Mouse (Mus musculus): Measurements from ENCODE around the gene Sostdc1. TPM values are rescaled to one million over a fixed set of nuclear protein-coding genes. Genes with fewer than 3 reads are reported as not detected.

The Sostdc1 gene
- polyA plus RNA-seq, 1 experiment from 2014 or later: 11.7 TPM

- Histone ChIP-seq H3K9me3 (replicated peaks; ENCODE audit: control insufficient read depth, low read length) (no peaks in the 10 kb centered on the region), H3K27ac (ENCODE audit: low read depth, low read length) (no peak overlapping the region), H3K36me3 (ENCODE audit: control insufficient read depth, insufficient read depth, low read length) (no peaks in the 10 kb centered on the region), H3K4me1 (ENCODE audit: control insufficient read depth, insufficient read depth, low read length) (peaks cover 3% of the 10 kb centered on the region; the same call in 1 of the 2 replicates), H3K4me2 (ENCODE audit: low read length) (no peak overlapping the region), H3K27me3 (replicated peaks; ENCODE audit: control insufficient read depth, insufficient read depth, low read length) (no peaks in the 10 kb centered on the region), H3K4me3 (ENCODE audit: low read depth, low read length) (no peak overlapping the region), H3K9ac (ENCODE audit: low read length) (no peak overlapping the region)
- no peak for DNase-seq (ENCODE audit: low spot score)
- 84% methylated on average over 6 of the region's 6 CpGs for WGBS
- ATAC-seq: no peak
Measured at GRCm38 (mm10) chr12:36308737-36309420, 5.1 kb upstream of the Sostdc1 start.

GRCm38 (mm10) chr12:36313015-36313414 lies 924 bp upstream of the Sostdc1 start:
- no peaks in the 10 kb centered on the region for H3K36me3 ChIP-seq (ENCODE audit: control insufficient read depth, insufficient read depth, low read length)

GRCm38 (mm10) chr12:36314446-36314845 lies 507 bp downstream of the Sostdc1 start:
- no peak overlapping the region; the same call in 1 of the 2 replicates for H3K4me3 ChIP-seq (ENCODE audit: low read depth, low read length)
- ATAC-seq (no peak), DNase-seq (ENCODE audit: low spot score) (no peak)
- H3K27me3 ChIP-seq (replicated peaks; ENCODE audit: control insufficient read depth, insufficient read depth, low read length): no peaks in the 10 kb centered on the region
- 39% methylated on average over 7 of the region's 7 CpGs for WGBS
- H3K9me3 ChIP-seq (replicated peaks; ENCODE audit: control insufficient read depth, low read length): no peaks in the 10 kb centered on the region
- H3K27ac ChIP-seq (ENCODE audit: low read depth, low read length): no peak overlapping the region
- H3K4me1 ChIP-seq (ENCODE audit: control insufficient read depth, insufficient read depth, low read length): peaks cover 9% of the 10 kb centered on the region
- no peaks in the 10 kb centered on the region for H3K36me3 ChIP-seq (ENCODE audit: control insufficient read depth, insufficient read depth, low read length)
- peak overlapping the region; percentile 32 for H3K4me2 ChIP-seq (ENCODE audit: low read length)
- peak overlapping the region; percentile 7; the same call in 1 of the 2 replicates for H3K9ac ChIP-seq (ENCODE audit: low read length)

More at GRCm38 (mm10) chr12:36313015-36313414, 924 bp upstream of the Sostdc1 start:
- no peak for ATAC-seq
- Histone ChIP-seq H3K4me2 (ENCODE audit: low read length) (no peak overlapping the region), H3K27ac (ENCODE audit: low read depth, low read length) (no peak overlapping the region), H3K9ac (ENCODE audit: low read length) (no peak overlapping the region), H3K27me3 (replicated peaks; ENCODE audit: control insufficient read depth, insufficient read depth, low read length) (no peaks in the 10 kb centered on the region), H3K4me1 (ENCODE audit: control insufficient read depth, insufficient read depth, low read length) (peaks cover 9% of the 10 kb centered on the region), H3K4me3 (ENCODE audit: low read depth, low read length) (no peak overlapping the region), H3K9me3 (replicated peaks; ENCODE audit: control insufficient read depth, low read length) (no peaks in the 10 kb centered on the region)
- no peak for DNase-seq (ENCODE audit: low spot score)
- WGBS: 12% methylated on average over 2 of the region's 2 CpGs

- no peak for DNase-seq (ENCODE audit: low spot score)
- Histone ChIP-seq H3K4me2 (ENCODE audit: low read length) (no peak overlapping the region), H3K27ac (ENCODE audit: low read depth, low read length) (no peak overlapping the region), H3K27me3 (replicated peaks; ENCODE audit: control insufficient read depth, insufficient read depth, low read length) (no peaks in the 10 kb centered on the region), H3K36me3 (ENCODE audit: control insufficient read depth, insufficient read depth, low read length) (no peaks in the 10 kb centered on the region), H3K4me3 (ENCODE audit: low read depth, low read length) (no peak overlapping the region), H3K4me1 (ENCODE audit: control insufficient read depth, insufficient read depth, low read length) (peaks cover 9% of the 10 kb centered on the region), H3K9ac (ENCODE audit: low read length) (no peak overlapping the region), H3K9me3 (replicated peaks; ENCODE audit: control insufficient read depth, low read length) (no peaks in the 10 kb centered on the region)
- no peak for ATAC-seq
- WGBS: 82% methylated on average over 3 of the region's 3 CpGs
Measured at GRCm38 (mm10) chr12:36315527-36315926, 1.6 kb downstream of the Sostdc1 start.

GRCm38 (mm10) chr12:36316056-36316455 lies 2.1 kb downstream of the Sostdc1 start:
- 0 out of 2 replicates have a peak overlapping the region, but pooled peaks have one; percentile 7 for H3K4me2 ChIP-seq (ENCODE audit: low read length)
- peaks cover 9% of the 10 kb centered on the region for H3K4me1 ChIP-seq (ENCODE audit: control insufficient read depth, insufficient read depth, low read length)
- no peaks in the 10 kb centered on the region for H3K9me3 ChIP-seq (replicated peaks; ENCODE audit: control insufficient read depth, low read length)
- no peak overlapping the region for H3K27ac ChIP-seq (ENCODE audit: low read depth, low read length)
- no peaks in the 10 kb centered on the region for H3K36me3 ChIP-seq (ENCODE audit: control insufficient read depth, insufficient read depth, low read length)
- ATAC-seq: no peak
- WGBS: 35% methylated on average over 3 of the region's 3 CpGs
- no peaks in the 10 kb centered on the region for H3K27me3 ChIP-seq (replicated peaks; ENCODE audit: control insufficient read depth, insufficient read depth, low read length)
- H3K9ac ChIP-seq (ENCODE audit: low read length): no peak overlapping the region
- DNase-seq (ENCODE audit: low spot score): no peak
- H3K4me3 ChIP-seq (ENCODE audit: low read depth, low read length): no peak overlapping the region

GRCm38 (mm10) chr12:36317036-36317819 lies 3.3 kb downstream of the Sostdc1 start:
- ATAC-seq: peak; percentile 78
- H3K4me1 ChIP-seq (ENCODE audit: control insufficient read depth, insufficient read depth, low read length): peaks cover 9% of the 10 kb centered on the region
- H3K27me3 ChIP-seq (replicated peaks; ENCODE audit: control insufficient read depth, insufficient read depth, low read length): no peaks in the 10 kb centered on the region
- peak overlapping the region; percentile 63 for H3K9ac ChIP-seq (ENCODE audit: low read length)
- WGBS: 1% methylated on average over 30 of the region's 30 CpGs
- peak overlapping the region; percentile 87 for H3K4me2 ChIP-seq (ENCODE audit: low read length)
- H3K4me3 ChIP-seq (ENCODE audit: low read depth, low read length): peak overlapping the region; percentile 39
- peak; percentile 73 for DNase-seq (ENCODE audit: low spot score)
- no peaks in the 10 kb centered on the region for H3K9me3 ChIP-seq (replicated peaks; ENCODE audit: control insufficient read depth, low read length)
- H3K27ac ChIP-seq (ENCODE audit: low read depth, low read length): no peak overlapping the region
- no peaks in the 10 kb centered on the region for H3K36me3 ChIP-seq (ENCODE audit: control insufficient read depth, insufficient read depth, low read length)

- WGBS: 10% methylated on average over 3 of the region's 3 CpGs
- no peaks in the 10 kb centered on the region for H3K27me3 ChIP-seq (replicated peaks; ENCODE audit: control insufficient read depth, insufficient read depth, low read length)
- H3K9me3 ChIP-seq (replicated peaks; ENCODE audit: control insufficient read depth, low read length): no peaks in the 10 kb centered on the region
- DNase-seq (ENCODE audit: low spot score): no peak
- H3K4me2 ChIP-seq (ENCODE audit: low read length): peak overlapping the region; percentile 87
- no peak overlapping the region for H3K27ac ChIP-seq (ENCODE audit: low read depth, low read length)
- H3K9ac ChIP-seq (ENCODE audit: low read length): no peak overlapping the region
- ATAC-seq: no peak
- no peaks in the 10 kb centered on the region for H3K36me3 ChIP-seq (ENCODE audit: control insufficient read depth, insufficient read depth, low read length)
- no peak overlapping the region for H3K4me3 ChIP-seq (ENCODE audit: low read depth, low read length)
- peaks cover 7% of the 10 kb centered on the region for H3K4me1 ChIP-seq (ENCODE audit: control insufficient read depth, insufficient read depth, low read length)
Measured at GRCm38 (mm10) chr12:36317820-36318135, 3.8 kb downstream of the Sostdc1 start.

GRCm38 (mm10) chr12:36326101-36326521 lies 12.2 kb downstream of the Sostdc1 start:
- WGBS: 91% methylated on average over 4 of the region's 4 CpGs
- H3K27me3 ChIP-seq (replicated peaks; ENCODE audit: control insufficient read depth, insufficient read depth, low read length): no peaks in the 10 kb centered on the region
- H3K27ac ChIP-seq (ENCODE audit: low read depth, low read length): no peak overlapping the region
- H3K9ac ChIP-seq (ENCODE audit: low read length): no peak overlapping the region
- no peaks in the 10 kb centered on the region for H3K4me1 ChIP-seq (ENCODE audit: control insufficient read depth, insufficient read depth, low read length)
- DNase-seq (ENCODE audit: low spot score) (no peak), ATAC-seq (no peak)
- no peaks in the 10 kb centered on the region for H3K36me3 ChIP-seq (ENCODE audit: control insufficient read depth, insufficient read depth, low read length)
- H3K9me3 ChIP-seq (replicated peaks; ENCODE audit: control insufficient read depth, low read length): no peaks in the 10 kb centered on the region
- H3K4me2 ChIP-seq (ENCODE audit: low read length): no peak overlapping the region
- no peak overlapping the region for H3K4me3 ChIP-seq (ENCODE audit: low read depth, low read length)

- DNase-seq (ENCODE audit: low spot score) (no peak), ATAC-seq (peak; percentile 26; the same call in 1 of the 2 replicates)
- Histone ChIP-seq H3K36me3 (ENCODE audit: control insufficient read depth, insufficient read depth, low read length) (no peaks in the 10 kb centered on the region), H3K4me3 (ENCODE audit: low read depth, low read length) (no peak overlapping the region), H3K27ac (ENCODE audit: low read depth, low read length) (no peak overlapping the region), H3K9me3 (replicated peaks; ENCODE audit: control insufficient read depth, low read length) (no peaks in the 10 kb centered on the region), H3K4me2 (ENCODE audit: low read length) (no peak overlapping the region), H3K27me3 (replicated peaks; ENCODE audit: control insufficient read depth, insufficient read depth, low read length) (no peaks in the 10 kb centered on the region), H3K4me1 (ENCODE audit: control insufficient read depth, insufficient read depth, low read length) (no peaks in the 10 kb centered on the region), H3K9ac (ENCODE audit: low read length) (no peak overlapping the region)
- WGBS: 90% methylated on average over 1 of the region's 1 CpGs
Measured at GRCm38 (mm10) chr12:36332676-36333075, 18.7 kb downstream of the Sostdc1 start.
